Mouse (Mus musculus) megakaryocyte-erythroid progenitor cell, adult 5 weeks (primary cell): ENCODE results near the gene Folr1. TPM values are rescaled to one million over a fixed set of nuclear protein-coding genes. Genes with fewer than 3 reads are reported as not detected.

Experiments used
- polyA plus RNA-seq: library from polyadenylated mRNA; stranded (reverse); fragments of >175 nt; gene quantifications from 2 replicates; pipeline ENCODE4 v1.2.3, GENCODE M21; 2012

The Folr1 gene
- 0.10 and 0.11 TPM in 2 replicates for polyA plus RNA-seq

DNA sequence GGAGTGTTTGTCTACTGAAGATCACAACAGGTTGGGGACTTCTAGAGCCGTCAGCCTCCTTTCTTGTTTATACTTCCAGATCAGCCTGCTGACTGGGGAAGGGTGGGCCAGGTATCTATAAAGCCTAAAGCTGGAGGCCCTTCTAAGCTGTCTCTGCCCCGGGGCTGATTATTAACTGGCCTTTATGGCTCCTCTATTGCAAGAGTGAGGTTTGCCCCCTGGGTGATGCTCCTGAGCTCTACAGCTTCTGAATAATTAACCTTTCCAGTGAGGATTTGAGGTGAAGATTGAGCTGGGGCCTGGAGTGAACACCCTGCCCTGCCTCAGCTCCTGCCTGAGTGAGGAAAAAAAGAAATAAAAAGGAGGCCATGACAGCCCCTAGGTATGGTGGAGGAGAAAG is at the start of gene Folr1:
Gene Folr1, minus strand, starts transcription at position 160 of the 400 bp plus-strand sequence.

DNA sequence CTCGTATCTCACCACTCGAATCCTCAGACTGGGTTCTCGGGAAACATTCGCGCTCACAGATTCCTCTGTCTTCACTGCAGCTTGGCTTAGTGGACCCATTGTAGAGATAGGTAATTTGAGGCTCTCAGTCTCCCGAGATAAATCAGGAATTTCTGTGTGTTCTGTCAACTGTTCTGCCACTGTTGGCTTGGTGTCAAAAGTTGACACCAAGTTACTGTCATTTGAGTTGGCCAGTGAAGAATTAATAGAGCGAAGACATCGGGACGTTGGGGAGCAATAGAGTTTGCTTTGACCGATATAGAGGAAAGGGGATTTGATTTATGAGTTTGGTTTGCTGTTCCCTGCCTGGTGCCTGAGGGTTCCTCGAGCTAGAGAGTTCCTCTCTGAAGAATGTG is 35.7 kb upstream of the Folr1 start, which contains the start of gene Tomt:
Gene Tomt, minus strand, starts transcription at position 73 of the 395 bp plus-strand sequence.

GRCm38 (mm10) chr7:101905561-101906286 is 35.1 kb upstream of the Folr1 start, which contains the start of gene Lamtor1:
TSS of gene Lamtor1 (plus strand) at chr7:101905904.

DNA sequence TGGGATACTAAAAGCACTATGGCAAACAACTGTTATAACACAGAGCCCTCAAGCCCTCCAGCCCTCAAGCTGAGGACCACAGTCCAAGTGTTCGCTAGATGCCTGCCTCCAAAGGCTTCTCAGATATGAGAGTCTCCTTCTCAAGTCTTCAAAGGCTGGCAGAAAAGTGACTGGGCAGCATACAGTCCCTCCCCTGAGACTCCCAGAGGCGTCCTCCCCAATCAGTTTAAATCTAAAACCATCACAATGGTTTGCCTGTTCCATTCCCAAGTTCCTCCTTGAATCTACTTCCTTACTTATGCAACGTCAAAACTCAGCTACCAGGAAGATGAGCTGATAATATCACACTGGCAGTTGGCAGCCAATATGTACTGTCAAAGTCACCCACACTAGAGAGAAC is 7.2 kb downstream of the Folr1 start, which contains the start of gene Anapc15:
Gene Anapc15, plus strand, starts transcription at position 301 of the 400 bp plus-strand sequence.

GRCm38 (mm10) chr7:101857094-101857493 is 13.5 kb downstream of the Folr1 start, which contains the start of gene Folr2:
TSS of gene Folr2 (minus strand) at chr7:101857194.

DNA sequence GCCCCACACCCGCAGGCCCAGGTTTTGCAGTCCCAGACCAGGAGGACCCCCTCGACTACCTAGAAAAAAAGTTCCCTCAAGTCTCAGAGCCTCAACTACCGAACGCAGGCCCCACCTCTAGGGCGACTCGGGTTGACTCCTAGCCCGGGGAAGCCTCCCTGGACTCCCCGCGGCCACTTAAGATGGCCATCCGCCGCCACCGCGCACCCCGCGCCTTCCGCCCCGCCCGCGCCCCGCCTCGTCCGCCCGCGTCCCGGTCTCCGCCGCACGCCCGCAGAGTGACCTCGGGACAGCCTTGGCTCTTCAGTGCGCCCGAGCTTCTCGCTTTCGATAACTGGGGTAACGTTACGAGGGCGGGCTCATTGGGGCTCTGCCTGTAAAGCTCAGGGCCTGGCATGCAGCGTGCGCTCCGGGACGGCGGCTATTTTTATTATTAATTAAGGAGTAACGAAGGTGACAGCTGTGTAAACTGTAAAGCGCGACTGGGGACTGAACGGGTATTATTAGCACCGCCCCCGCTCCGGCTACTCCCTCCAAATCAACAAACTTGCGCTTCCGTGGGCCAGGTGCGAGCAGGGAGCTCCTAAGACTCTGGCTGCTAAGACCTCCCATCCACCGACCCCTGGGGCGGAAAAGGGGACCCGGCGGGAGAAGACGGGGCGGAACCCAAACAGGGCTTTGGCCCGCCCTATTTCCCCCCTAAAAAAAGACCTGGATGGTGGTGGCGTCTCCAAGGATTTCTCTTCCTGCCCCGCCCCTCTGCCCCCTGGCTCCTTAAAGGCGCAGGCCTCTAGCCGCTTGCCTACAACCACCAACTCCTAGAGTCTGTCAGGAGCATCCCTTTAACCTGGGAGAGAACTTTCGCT is 32.7 kb downstream of the Folr1 start, which contains the start of gene Inppl1:
Gene Inppl1, minus strand, starts transcription at position 624 of the 866 bp plus-strand sequence.

GRCm38 (mm10) chr7:101817861-101818401 is 52.7 kb downstream of the Folr1 start, which contains the start of gene Phox2a:
TSS of gene Phox2a (plus strand) at chr7:101818313.

Other genes with a start within 250 kb of the Folr1 start
- gene Clpb, start 207.2 kb downstream of the Folr1 start, polyA plus RNA-seq: 22.5 and 25.8 TPM in 2 replicates
- 0.07 and 0.09 TPM in 2 replicates for gene Phox2a, start 52.5 kb downstream of the Folr1 start, polyA plus RNA-seq
- gene Inppl1, start 32.6 kb downstream of the Folr1 start, polyA plus RNA-seq: 11.8 and 13.7 TPM in 2 replicates
- not detected in 2 replicates for gene Folr2, start 13.6 kb downstream of the Folr1 start, polyA plus RNA-seq
- gene Anapc15, start 7.1 kb downstream of the Folr1 start, polyA plus RNA-seq: 18.9 and 25.1 TPM in 2 replicates
- gene Lamtor1, start 35.1 kb upstream of the Folr1 start, polyA plus RNA-seq: 98.1 and 126 TPM in 2 replicates
- gene Tomt, start 35.6 kb upstream of the Folr1 start, polyA plus RNA-seq: 0.03 and 0.08 TPM in 2 replicates
- gene Lrrc51, start 63.1 kb upstream of the Folr1 start, polyA plus RNA-seq: 0.22 TPM in 1 of 2 replicates, not detected in the other
- gene Numa1, start 63.3 kb upstream of the Folr1 start, polyA plus RNA-seq: 131 and 170 TPM in 2 replicates
- 7.0 and 11.9 TPM in 2 replicates for gene Il18bp, start 147.9 kb upstream of the Folr1 start, polyA plus RNA-seq
- 3.2 and 3.7 TPM in 2 replicates for gene Rnf121, start 194.7 kb upstream of the Folr1 start, polyA plus RNA-seq
- gene Xndc1, start 194.7 kb upstream of the Folr1 start, polyA plus RNA-seq: 18.2 and 25.0 TPM in 2 replicates
- gene Xntrpc, start 194.9 kb upstream of the Folr1 start, polyA plus RNA-seq: 0.90 and 1.6 TPM in 2 replicates
- 1.0 and 1.4 TPM in 2 replicates for gene Trpc2, start 212.3 kb upstream of the Folr1 start, polyA plus RNA-seq
- gene Art1, start 231.0 kb upstream of the Folr1 start, polyA plus RNA-seq: 0.04 TPM in 1 of 2 replicates, not detected in the other
- 0.36 and 0.67 TPM in 2 replicates for gene Art5, start 238.7 kb upstream of the Folr1 start, polyA plus RNA-seq
- 0.06 TPM in 1 of 2 replicates, not detected in the other for gene Chrna10, start 246.0 kb upstream of the Folr1 start, polyA plus RNA-seq